Mouse (Mus musculus) G1E-ER4 (cell line): Measurements from ENCODE around the gene Sec31b. TPM values are rescaled to one million over a fixed set of nuclear protein-coding genes. Genes with fewer than 3 reads are reported as not detected.

Experiments
- GATA1 ChIP-seq: IDR thresholded peaks from one replicate; pipeline ENCODE4 v1.8.0; 2012; ENCODE audit warnings: low read length, inconsistent platforms
- polyA plus RNA-seq: library from polyadenylated mRNA; stranded (reverse); fragments of >175 nt; gene quantifications from 2 replicates; pipeline ENCODE4 v1.2.3, GENCODE M21; 2012

Gene Sec31b
- polyA plus RNA-seq, 1 experiment, result 0.25 TPM

DNA sequence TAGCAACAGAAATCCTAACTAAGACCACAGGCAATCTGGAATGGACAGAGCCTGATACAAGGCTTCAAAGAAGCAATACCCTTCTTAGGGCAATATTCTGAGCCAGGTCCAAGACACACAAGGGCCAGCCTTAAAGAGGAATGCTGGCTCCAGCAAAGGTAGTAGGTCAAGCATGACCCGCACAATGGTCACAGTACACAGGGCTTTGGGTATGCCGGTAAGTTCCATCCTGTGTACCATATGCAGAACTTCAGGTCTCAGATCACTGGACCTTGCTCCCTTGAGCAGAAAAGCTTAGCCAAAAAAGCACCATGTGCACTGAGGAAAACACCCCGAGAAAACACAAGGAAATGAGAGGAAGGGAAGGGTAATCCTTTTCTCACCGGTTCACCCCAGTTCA lies 7.6 kb upstream of the Sec31b start:
- TF ChIP-seq GATA1, result no peak

DNA sequence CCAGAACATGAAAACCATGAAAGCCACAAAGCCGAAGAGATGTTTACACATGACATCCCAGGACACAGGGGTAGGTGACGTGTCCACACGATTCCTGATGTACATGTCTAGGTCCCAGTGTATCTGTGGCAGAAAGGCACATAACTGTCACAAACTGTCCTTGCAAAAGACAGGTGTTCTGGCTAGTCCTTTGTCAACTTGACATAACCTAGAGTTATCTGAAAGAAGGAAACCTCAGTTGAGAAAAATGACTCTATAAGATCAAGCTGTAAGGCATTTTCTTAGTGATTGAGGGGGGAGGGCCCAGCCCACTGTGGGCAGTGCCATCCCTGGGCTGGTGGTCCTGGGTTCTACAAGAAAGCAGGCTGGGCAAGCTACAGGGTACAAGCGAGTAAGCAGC lies 7.1 kb upstream of the Sec31b start, which contains the start of gene Gm20538:
Gene Gm20538, minus strand, starts transcription at position 101 of the 400 bp plus-strand sequence.
- no peak for TF ChIP-seq GATA1

DNA sequence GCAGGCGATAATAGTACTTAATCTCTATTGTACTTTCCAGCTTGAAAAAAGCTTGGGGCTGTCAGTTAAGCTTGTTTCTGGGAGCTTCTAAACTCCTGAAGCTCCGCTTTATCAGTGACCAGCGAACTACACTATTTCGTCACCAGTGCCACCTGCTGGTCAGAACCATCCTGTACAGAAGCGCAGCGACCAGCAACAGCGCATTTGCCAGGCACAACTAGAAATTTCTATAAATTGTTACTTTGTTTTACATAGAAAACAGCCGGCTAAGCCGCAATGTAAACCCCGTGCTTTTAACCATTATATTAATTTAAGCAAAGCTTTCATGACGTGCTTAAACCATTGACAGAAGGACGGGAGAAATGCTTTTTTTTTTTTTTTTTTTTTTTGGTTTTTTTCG lies 889 bp downstream of the Sec31b start:
- TF ChIP-seq GATA1, result no peak

DNA sequence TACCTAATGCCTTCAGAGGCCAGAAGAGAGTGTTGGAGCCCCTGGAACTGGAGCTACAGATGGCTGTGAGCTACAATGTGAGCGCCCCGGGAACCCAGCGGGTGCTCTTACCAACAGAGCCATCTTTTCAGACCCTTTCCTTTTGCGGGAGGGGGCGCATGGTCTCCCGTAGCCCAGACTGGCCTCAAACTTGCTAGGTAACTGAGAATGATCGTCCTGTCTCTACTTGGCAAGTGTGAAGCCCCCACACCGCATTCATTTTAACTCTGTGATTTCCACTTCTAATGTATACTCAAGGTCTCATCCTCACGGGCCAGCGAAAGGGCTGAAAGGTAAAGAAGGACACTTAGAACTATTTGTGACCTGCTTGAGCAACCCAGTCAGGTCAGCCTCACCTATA lies 1.3 kb downstream of the Sec31b start:
- TF ChIP-seq GATA1, result no peak

DNA sequence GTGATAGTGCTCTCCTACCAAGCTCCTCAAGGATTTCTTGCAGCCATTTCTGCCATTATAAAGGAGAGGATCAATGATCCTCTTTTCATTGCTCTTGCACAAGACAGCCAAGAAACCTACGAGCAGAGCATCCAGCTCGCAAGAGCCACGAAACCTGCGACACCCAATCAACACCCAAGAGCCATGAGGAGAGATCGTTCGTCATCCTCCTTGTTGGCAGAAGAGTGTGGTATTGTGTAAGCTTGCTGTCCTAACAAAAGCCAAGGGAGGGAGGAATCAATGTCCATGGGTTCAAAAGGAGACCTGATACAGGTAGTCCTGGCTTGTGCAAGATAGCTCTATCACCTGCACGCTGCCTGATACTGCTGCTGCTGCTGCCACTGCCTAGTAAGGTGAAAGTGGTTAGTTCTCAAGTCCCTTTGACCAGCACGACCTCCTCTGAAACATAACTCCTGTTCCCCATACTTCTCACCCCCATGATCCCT lies 2.9 kb downstream of the Sec31b start:
- no peak for TF ChIP-seq GATA1

DNA sequence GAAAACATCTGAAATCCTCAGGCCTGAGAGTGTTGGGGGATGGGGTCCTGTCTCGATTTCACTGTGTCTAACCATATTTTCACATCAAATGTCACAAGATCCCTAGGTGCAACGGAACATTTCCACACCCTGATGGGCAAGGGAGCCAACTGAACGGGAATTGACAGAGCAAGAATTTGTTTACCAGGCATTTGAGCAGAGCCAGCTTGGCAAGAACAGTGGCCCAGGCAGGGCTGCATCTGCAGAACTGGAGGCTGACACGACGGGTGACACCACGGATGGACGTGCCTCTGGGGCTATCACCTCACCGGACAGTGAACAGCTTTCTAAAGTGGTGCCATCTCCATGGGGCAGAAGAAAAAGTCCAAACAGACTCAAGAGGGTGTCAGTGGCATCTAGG lies 8.2 kb downstream of the Sec31b start:
- no peak for TF ChIP-seq GATA1

DNA sequence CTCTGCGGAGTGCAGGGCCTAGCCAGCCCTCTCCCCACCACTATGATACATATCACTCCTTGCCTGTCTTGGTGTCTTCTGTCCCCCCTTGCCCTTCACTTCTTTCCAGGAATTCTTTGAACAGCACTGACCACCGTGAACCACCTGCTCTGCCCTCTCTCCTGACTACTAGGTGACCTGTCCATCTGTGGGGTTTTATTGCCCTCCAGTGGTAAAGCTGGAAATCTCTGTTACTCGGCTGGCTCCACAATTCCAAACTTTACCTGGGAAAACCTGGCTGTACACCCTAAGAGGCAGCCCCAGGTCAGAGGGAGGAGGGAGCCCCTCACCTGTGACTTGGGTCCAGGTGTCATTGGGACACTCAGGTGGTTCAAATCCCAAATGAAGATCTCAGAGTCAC lies 10.3 kb downstream of the Sec31b start:
- no peak for TF ChIP-seq GATA1

DNA sequence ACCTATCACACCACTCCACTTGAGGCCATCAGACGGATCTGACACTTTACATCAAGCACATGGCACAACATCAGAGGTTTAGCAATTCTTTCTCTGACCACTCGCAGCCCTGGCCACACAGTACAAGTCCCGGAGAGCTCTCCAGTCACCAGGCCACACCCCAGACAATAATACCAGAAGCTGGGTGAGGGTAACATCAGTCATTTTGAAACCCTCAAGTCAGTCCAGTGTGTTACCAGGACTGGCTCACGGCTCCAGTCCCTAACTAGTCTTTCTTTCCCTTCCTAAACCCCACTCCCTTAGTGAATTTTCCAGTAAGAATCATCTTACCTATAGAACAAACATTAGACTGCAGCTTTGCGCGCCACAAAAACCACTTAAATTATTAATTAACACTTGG lies 15.6 kb downstream of the Sec31b start:
- TF ChIP-seq GATA1, result no peak

DNA sequence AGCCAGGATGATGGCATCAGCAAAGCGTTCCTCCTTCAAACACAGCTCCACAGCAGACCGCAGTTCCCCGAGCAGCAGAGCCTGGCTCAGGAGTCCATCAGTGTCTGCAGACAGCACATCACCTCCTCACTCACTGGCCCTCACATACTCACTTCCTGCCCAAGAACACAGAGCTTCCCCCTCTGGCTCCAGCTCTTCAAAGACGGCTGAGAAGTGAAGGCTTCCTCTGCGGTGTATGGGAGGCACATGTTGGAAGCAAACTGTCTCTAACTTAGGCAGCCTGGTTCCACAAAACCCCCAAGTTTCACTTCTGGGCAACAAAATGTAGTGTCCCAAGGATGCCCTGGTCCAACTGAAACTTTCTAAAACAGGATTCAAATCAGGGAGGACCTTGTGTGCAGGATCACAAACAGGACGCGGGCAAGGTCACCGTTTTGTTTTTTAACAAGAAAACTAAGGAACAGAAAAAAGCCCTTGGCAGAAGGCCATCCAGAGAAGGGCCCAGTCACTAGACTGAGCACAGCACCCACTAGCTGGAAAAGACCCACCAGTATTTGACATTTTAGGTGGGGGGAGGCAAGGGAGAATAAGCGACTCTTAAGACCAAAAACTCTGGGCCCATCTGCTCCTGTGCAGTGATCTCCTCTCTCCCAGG lies 20.0 kb downstream of the Sec31b start:
- no peak for TF ChIP-seq GATA1

DNA sequence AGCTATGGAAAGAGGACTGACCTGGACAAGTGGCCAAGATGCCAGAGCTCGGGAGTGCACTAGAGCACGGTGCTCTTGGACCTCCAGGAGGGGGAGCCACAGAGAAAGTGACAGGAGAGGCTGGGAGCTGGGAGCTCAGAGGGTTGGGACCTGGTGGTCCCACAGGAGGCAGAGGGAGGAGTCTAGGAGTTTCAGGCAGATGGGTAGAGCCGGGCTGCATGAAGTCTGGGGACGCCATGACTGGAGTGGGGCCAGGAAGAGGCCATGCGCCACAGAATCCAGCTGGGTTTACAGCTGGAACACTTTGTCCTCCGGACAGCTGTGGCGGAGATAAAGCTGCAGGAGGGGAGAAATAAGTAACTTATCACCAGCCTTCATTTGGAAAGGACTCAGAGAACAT lies 26.5 kb downstream of the Sec31b start:
- TF ChIP-seq GATA1, result no peak

DNA sequence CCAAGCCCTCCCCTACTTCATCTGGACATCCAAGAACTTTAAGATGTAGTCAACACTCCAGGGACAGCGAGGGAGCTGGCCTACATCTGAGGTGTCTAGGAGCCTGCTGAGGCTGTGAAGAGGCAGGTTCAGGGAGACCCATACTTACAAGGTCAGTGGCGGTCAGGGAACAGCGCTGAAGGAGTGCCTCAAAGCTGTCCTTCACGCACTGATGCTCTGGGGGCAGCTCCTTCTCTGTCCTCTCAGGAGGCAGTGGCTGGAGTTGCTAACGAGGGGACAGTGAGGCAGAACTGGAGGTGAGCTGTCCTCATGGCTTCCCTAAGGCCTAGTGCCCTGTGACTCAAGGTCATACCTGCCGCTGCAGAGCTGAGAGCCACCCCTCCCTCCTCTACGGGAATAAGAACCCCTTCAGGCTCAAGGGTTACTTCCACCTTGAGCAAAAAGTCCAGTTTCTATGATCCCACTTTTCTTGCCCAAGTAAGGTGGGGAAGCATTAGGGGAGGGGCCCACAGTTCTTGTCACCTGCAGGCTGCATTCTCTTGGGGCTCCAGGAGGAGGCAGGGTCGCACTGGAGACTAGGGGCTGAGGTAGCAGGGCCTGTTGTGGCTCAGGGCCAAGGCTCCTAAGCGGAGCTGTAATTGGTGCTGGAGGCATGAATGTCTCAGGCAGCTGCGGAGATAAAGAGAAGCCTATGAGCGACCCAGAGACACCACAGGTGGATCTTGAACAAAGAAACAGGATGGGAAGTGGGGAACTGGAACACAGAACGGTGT lies 27.5 kb downstream of the Sec31b start:
- TF ChIP-seq GATA1, result no peak

DNA sequence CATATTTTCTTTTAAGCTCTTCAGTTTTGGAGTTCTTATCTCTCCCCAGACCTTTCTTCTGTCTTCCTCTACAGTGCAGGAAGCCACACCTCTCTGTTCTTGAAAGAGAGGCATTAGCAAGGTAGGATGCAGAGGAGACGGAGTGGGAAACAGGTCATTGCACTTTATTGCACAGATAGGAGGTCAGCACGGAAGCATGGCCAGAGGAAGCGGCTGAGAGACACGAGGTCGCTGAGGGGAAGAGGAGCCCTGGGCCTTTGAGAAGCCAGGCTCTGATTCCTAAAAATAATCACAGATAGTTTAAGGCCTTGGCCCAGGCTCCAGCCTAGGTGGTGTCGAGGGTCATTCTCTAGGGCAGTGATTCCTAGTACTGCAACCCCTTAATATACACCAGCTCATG lies 29.9 kb downstream of the Sec31b start:
- TF ChIP-seq GATA1, result no peak

DNA sequence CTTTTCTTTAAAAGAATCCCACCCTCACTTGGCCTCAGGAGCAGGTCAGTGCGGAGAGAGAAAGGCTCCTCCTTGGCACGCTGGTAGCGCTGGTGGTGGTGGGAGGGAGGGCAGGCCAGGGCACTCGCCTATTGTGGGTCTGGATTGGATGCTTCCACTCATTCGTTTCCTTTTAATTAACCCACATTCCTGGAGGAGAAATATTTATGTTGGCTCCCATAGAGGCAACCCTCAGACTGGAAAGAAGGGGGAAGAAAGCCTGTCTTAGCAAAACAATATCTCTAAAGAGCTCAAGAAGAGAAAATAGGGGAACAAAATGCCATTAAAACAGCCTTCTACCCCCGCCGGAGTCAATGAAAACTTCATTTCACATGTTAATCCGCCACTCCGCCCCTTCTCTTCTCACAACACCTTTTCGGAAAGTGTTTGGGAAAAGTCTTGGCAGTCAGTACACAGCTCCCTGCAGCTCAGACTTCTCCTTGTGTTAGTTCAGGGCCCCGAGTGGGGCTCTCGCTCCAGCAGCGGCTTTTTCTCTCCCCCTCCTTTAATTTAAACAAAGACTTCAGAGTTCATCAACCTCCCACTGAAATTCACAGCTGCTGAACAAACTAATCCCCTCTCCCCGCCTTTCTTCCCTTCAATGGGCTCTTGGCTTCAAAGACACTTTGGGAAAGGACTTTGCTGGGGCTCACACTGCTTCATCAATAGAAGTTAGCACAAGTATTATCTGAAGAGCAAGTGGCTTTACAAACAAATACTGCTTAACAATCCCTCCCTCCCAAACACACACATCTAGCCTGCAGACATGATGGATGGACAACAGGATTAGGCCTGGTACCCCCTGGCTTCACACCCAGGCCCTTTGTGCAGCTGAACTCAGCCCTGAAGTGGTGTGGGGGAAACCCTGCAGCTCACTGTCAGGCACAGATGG lies 30.9 kb downstream of the Sec31b start:
- no peak for TF ChIP-seq GATA1

DNA sequence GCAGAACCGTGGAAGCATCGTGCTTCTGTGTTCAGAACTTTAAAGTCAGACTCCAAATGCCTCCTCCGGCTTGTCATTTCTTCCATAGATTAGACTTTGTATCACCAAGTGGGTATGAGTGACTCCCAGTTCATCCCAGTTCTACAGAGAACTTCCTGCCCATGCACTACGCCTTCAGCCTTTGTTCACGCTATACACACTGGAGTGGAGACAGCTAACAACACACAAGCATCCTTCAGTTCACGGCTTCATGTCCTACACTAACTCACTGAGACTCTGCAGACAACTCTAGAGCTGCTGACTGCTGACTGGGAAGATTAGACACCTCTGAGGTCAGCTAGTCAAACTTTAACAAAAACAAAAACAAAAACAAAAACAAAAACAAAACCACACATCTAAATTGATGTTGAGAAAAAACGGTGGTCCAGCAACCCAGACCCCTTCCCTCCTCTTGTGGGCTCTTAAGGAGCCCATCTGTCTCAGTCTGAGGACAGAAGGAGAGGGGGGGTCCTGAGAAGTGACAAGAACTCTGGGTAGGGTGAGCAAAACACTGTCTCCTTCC lies 31.7 kb downstream of the Sec31b start:
- no peak for TF ChIP-seq GATA1

DNA sequence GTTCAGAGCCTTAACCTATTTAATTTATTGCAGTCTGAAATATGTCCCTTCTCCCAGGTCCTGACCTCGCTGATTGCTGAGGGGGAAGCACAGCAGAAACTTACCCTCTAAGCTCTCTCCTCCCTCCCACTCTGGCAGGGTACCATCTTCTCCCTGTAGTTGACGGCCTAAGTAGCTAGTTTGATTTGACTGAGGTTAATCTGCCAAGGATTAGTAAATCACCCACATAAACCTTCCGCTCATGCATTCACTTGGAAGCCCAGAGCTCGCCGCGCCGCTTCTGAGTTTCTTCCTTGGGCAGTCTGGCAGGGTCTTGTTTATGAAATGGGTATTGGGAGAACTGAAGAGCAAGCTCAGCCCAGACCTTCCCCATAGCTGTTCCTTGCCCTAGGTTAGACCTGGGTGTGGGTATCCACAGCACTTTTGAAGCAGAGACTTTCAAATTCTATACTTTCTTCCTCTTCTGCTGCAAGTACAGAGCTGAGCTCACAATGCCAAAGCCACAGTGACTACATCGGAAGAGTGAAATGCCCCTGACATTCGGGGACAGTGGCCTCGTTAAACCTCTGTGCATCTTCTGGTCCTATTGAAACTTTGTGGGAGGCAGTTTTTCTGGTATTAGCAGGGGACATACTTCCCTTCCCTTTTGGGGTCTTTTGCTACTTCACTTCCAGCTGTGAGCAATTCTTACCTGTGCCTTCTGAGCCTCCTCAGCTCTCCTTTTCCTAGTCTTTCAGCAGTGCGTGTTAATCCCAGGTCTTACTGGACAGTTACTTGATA lies 32.4 kb downstream of the Sec31b start:
- TF ChIP-seq GATA1, result no peak
